Comparison of ENCODE assay signal across 23 mouse cellular contexts in the genomic region with DNA sequence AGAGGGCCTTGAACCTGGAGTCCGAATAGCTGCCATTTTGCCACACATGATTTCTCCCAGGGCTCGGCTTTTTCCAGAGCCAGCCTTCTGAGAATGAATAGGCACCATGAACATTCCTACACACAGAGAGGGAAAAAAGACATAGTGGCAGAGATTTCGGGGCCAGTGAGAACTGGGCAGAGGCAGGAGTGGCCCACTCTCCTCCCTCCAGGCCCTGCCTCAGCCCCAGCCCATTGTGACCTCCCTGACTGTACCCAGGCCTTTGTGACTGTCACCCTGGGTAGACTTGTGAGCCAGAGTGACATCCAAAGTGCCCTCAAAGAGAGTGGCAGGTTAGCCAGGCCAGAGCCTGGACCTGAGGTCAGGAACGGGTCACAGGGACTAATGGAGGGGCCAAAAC. TPM values are rescaled to one million over a fixed set of nuclear protein-coding genes. Genes with fewer than 3 reads are reported as not detected.
"Had no signal": no experiment of that assay in that cellular context is flagged by ENCODE, and none has a peak within 500 bp of the region (broad histone marks: within the 10 kb centered on the region; RNA-seq: fewer than 3 reads in every experiment).

A gene (plus strand): TSS at position 301 of the 400 bp plus-strand sequence.

- DNase-seq: kidney, adult 8-10 months; kidney, postnatal 25 days; layer of hippocampus, postnatal 36 days; lung, embryonic 14.5 days; lung, postnatal 10 days; lung, postnatal 4 days; right cerebral cortex, adult 18-20 months; right cerebral cortex, postnatal 25 days; thymus, adult 18-20 months; thymus, postnatal 14 days had no signal

- H3K27ac ChIP-seq: liver, embryonic 12.5 days; neural tube, embryonic 15.5 days had no signal

- ATAC-seq: liver, embryonic 12.5 days had no signal

- H3K27me3 ChIP-seq: neural tube, embryonic 15.5 days had no signal

- H3K9ac ChIP-seq: liver, embryonic 12.5 days; lung, embryonic 14.5 days; neural tube, embryonic 15.5 days had no signal

- H3K4me2 ChIP-seq: liver, embryonic 12.5 days; lung, embryonic 14.5 days; midbrain, embryonic 11.5 days; neural tube, embryonic 15.5 days had no signal

- H3K9me3 ChIP-seq: liver, embryonic 12.5 days; neural tube, embryonic 15.5 days had no signal

- H3K4me3 ChIP-seq: liver, embryonic 12.5 days; myocyte; neural tube, embryonic 15.5 days had no signal

RNA-seq across cellular contexts. Expression of the gene that starts here (rescaled TPM):
- total RNA-seq: layer of hippocampus, postnatal 36 days; left cerebral cortex, adult 8-10 months; left cerebral cortex, postnatal 25 days; megakaryocyte, adult 5-6 weeks had no signal
- polyA plus RNA-seq: kidney, embryonic 16.5 days; limb, embryonic 14.5 days; liver, embryonic 12.5 days; liver, embryonic 16.5 days; lung, embryonic 14.5 days; midbrain, embryonic 11.5 days; myocyte; neural tube, embryonic 11.5 days; neural tube, embryonic 15.5 days; small intestine, adult 2 months; stomach, embryonic 16.5 days had no signal
